Mouse (Mus musculus) forelimb bud, embryonic 11.5 days (tissue): ENCODE results near the gene Ubxn1.

Experiments used
- DNase-seq: peaks from one replicate; pipeline ENCODE4 v3.0.0-alpha.2; 2012; ENCODE audit warnings: low read depth, low spot score

The Ubxn1 gene

DNA sequence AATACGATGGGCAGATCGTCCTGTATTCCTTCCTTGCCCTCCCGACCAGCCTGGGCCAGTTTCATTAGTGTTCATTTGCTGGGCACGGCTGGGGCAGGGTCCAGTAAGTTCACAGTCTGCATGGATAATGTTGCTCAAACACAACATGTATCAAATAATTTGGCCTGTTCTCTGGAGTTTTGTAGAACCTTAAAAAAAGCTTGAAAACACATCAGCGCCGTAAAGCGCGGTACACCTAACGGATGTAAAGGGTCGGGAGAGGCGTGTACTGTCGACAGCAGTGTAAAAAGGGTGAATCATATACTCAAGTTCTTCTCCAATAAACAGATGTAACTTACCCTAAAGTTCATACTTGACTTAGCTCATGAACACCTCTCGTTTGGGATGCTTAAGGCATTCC, 27.3 kb downstream of the Ubxn1 start:
- DNase-seq = no peak

DNA sequence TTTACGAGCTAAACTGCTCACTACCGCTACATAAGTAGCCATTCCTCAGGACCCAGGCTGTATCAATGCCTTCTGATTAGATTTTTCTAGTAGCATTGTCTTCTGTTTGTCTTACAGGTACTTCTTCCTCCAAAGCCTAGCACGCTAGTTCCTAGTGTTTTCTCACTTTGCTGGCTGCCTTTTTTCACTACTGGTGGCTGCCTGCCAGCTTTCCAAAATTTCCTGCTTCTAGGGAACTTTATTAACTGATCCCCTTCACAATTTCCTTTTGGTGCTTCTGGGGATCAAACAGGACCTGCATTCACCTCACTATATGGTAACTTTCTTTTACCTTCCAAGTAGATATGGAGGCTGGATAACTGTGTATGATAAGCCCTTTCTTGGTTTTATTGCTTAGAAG, 27.8 kb downstream of the Ubxn1 start:
- DNase-seq = no peak

DNA sequence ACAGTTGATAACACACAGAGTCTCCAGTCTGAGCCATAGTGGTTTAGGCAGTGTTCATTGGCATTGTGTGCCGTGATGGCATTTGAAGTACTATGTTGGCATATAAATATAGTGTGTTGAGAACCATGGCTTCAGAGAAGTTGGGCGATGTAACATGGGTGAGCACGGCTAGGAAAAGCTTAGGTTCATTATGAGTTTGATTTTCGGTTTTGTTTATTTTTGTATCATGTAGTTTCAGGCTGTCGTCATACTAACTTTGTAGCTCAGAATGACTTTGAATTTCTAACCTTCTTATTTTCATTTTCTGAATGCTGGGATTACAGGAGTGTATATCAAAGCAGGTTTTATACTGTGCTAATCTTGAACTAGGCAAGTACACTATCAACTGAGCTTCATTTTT, 32.1 kb downstream of the Ubxn1 start:
- DNase-seq = no peak

DNA sequence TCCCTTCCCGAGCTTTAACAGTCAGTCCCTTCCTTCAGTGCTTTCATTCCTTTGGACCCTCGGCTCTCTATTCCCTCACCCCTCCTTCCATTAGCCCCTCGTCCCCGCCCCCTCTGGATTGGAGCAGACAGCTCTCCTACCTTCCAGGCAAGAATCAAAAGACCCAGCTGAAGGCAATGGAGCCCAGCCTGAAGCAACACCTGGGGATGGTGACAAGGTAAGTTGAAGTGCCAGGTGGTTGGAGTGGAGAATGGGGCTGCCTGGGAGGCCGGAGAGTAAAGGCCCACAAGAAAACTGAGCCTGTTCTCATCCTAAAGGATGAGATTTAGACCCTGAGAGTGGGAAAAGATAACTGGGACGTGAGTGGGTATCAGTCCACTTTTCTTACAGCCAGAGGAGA, 37.2 kb downstream of the Ubxn1 start:
- no peak for DNase-seq

DNA sequence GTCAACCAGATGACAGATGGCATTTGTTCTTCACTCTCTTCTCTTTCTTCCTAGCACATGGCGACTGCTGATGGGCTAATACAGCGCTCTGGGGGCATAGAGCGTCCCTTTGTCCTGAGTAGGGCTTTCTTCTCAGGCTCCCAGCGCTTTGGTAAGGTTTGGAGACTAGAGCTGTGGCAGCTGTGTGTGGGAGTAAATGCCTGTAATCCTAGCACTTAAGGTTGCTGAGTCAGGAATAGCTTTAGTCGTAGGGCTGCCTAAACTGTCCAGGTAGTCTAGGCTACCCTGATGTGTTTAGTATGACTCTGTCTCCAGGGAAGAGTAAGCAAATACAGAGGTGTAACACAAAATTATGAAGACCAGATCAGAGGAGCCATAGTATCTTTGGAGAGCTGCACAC, 40.5 kb downstream of the Ubxn1 start:
- DNase-seq = no peak

DNA sequence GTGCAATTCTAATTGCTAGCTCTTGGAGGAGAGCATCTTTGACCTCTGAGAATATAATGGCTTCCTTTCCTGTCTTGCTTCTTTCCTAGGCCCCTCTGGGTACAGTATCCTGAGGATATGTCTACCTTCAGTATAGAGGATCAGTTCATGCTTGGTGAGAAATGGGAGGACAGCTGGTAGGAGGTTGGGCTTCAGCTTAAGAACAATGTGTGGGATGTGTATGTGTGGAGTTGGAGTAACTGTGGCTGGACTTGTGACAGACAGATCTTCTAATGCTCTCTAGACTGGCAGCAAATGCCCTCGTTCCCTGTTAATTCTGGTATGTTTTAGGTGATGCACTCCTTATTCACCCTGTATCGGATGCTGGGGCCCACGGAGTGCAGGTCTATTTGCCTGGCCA, 42.9 kb downstream of the Ubxn1 start:
- no peak for DNase-seq

DNA sequence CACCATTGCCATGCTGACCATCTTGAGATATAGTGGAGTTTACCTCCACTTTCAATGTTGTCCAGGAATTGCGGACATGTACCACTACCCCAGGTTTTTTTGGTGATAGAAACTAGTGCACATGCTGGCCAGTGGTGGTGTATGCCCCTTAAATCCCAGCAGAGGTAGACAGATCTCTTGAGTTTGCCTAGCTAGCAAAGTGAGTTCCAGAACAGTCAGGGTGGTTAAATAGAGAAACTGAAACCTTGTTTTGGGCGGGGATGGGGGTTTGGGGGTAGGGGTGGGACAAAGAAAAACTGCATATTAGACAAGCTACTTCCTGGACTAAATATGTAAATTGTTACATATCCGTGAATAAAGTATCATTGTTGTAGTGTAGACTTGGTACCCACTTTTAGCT, 47.7 kb downstream of the Ubxn1 start:
- DNase-seq = no peak

DNA sequence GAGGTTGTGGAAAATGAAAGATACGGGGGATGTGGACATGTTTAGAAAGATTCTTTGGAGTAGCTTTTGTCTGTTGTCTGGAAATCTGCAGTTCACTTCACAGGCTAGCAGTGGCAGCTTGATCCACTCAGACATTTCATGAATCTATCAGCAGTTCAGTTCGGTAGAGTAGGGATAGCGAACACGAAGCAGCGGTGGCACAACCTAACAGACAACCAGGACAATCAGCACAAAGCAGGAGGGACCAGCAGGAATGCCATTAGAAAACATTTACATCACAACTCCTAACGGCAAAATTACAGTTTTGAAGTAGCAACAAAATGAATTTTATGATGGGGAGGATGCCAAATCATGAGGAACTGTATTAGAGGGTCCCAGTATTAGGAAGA, 48.4 kb downstream of the Ubxn1 start:
- no peak for DNase-seq

DNA sequence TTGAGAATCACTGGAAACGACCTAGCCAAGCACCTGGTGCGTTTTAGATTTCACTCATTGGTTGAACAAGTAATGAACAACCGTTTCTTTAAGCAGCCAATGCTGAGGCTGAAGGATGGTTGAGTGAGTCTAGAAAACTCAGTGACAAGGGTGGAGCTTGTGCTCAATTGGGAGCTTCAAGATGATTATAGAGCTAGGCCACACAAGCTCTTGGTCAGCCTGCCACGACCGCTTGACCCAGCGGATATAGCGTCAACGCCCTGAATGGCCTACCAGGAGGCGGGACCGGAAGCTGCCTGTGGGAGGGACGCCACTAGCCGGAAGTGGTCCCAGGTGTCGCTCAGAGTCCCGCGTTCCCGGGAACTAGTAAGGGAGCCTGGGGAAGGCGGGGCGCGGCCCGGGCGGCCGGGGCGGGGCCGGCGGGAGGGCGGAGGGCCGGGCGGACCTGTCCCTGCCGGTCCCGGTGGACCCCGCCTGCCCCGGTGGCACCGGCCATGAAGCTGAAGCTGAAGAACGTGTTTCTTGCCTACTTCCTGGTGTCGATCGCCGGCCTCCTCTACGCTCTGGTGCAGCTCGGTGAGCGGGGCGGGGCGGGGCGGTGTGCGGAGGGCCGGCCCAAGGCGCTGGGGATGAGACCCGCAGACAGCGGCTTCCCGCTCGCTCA, 48.9 kb downstream of the Ubxn1 start, which contains the start of gene B3gat3:
B3gat3 (plus strand) TSS at position 302 of the 664 bp plus-strand sequence.
- DNase-seq = peak; percentile 89

DNA sequence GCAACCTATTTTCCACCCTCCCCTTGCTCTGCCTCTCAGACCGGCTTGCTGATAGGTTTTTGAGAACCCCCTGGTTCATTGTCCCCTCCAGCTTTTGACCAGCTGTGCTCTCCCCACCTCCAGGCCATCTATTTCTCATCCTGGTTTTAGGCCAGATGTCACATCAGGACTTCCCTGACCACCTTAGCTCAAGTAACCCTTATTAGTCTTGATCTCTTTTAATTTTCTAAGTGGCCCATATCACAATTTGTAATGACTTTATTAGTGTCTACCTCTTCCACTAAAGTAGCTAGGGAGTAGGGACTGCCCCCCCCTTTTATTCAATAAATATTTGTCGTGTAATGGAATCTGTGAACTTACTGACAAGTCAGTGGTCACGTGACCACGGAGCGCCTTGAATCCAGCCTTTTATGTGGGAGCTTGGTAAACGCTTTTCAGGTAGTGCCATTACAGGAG, 49.6 kb downstream of the Ubxn1 start:
- DNase-seq = no peak

DNA sequence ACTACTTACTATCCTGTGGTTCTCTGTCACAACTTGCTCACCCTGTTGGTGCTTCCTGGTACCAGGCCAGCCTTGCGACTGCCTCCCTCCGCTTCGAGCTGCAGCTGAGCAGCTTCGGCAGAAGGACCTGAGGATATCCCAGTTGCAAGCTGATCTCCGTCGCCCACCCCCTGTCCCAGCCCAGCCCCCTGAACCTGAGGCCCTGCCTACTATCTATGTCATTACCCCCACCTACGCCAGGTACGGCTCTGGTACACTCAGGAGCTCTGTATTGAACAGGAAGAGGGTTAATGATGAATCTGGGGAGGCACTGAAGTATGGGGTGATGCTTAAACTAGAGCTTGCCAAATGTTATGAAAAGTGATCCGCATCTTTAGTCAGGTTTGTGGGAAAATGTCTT, 50.4 kb downstream of the Ubxn1 start:
- DNase-seq = no peak
